Mouse (Mus musculus): ENCODE measurements around the gene Cdk5r2. TPM values are rescaled to one million over a fixed set of nuclear protein-coding genes. Genes with fewer than 3 reads are reported as not detected.
"Not testable (repeated sequence)": the region's sequence is repeated elsewhere in the genome, so short reads cannot be mapped to it uniquely, and the experiment has no call there.

Gene Cdk5r2
- polyA plus RNA-seq, 1 experiment from 2014 or later, result 9.0 TPM

DNA sequence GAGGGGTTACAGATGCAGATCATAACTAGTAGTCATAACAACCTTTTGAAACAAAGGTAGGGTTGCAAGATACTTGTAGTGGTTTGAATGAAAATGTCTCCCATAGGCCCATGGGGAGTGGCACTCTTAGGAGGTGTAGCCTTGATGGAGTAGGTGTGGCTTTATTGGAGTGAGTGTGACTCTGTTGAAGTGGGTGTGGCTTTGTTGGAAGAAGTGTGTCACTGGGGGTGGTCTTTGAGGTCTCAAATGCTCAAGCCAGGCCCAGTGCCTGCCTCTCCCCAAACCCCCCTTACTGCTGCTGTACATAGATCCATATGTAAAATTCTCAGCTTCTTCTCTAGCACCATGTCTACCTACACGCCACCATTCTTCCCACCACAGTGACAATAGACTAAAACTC is 36.2 kb upstream of the Cdk5r2 start:
- Histone ChIP-seq H3K9me3 (no peaks in the 10 kb centered on the region), H3K36me3 (no peaks in the 10 kb centered on the region), H3K4me3 (no peak overlapping the region), H3K27ac (replicated peaks) (no peak overlapping the region), H3K4me2 (no peak overlapping the region), H3K4me1 (replicated peaks) (peaks cover 18% of the 10 kb centered on the region), H3K27me3 (no peaks in the 10 kb centered on the region), H3K9ac (no peak overlapping the region)
- 94% methylated on average over 1 of the region's 1 CpGs for WGBS
- ATAC-seq (ENCODE audit: low read depth), result no peak

DNA sequence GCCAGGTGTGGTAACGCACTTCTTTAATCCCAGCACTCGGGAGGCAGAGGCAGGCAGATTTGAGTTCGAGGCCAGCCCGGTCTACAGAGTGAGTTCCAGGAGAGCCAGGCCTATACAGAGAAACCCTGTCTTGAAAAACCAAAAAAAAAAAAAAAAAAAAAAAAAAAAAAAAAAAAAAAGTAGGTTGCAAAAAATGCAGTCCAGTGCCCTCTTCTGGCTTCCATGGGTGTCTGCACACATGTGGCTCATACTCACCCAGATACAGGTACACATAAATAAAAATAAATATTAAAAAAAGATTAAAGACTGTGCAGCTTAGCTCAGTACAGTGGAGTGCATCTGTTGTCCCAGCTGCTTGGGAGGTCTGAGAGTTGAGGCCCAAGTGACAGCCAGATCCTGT is 31.1 kb upstream of the Cdk5r2 start:
- H3K27me3 ChIP-seq; H3K9me3 ChIP-seq; H3K4me3 ChIP-seq; H3K4me1 ChIP-seq (replicated peaks); H3K4me2 ChIP-seq; H3K36me3 ChIP-seq; ATAC-seq (ENCODE audit: low read depth); H3K9ac ChIP-seq; H3K27ac ChIP-seq (replicated peaks): not testable (repeated sequence)
- WGBS, result 96% methylated on average over 4 of the region's 4 CpGs

DNA sequence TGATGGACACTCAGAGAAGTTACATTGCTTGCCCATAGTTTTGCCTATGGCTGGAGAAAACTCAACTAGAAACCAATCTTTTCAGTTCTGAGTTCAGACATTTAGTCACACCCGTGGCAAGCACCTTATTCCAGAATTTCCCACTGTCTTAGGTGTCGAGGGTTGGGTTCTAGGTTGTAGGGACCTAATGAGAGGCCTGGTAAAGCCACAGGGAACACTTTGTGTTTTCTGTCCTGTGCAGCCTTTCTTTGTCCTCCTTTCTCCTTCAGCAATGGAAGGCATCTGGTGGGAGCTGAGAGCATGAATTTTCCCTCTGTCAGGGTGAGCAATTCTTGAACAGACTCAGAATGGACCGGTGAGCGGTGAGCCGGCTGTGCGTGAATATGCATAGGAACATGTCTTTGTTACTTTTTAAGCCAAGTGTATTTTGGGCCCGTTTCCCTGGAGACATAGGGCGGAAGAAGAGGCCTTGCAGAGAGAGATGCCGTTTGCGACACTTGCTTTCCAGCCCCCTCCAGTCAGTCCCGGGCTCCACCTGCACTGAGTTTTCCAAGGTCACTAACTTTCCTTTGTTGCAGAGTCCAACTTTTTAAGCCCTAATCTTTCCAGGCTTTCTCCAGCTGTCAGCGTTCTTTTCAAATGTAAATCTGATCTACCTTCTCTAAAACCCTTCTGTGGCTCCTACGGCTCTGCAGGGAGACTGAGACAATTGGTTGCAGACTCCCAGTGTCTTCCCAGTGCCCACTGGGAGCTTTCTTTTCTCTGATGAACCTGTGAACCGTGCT is 30.0 kb upstream of the Cdk5r2 start:
- Histone ChIP-seq H3K9ac (no peak overlapping the region), H3K27me3 (no peaks in the 10 kb centered on the region), H3K36me3 (no peaks in the 10 kb centered on the region), H3K4me1 (replicated peaks) (0 out of 2 replicates have a peak, but pooled peaks cover 7% of the 10 kb centered on the region), H3K4me3 (no peak overlapping the region), H3K9me3 (no peaks in the 10 kb centered on the region), H3K4me2 (no peak overlapping the region), H3K27ac (replicated peaks) (peak overlapping the region; percentile 34)
- ATAC-seq (ENCODE audit: low read depth), result peak; percentile 43; the same call in 1 of the 2 replicates
- WGBS, result 9% methylated on average over 14 of the region's 14 CpGs

DNA sequence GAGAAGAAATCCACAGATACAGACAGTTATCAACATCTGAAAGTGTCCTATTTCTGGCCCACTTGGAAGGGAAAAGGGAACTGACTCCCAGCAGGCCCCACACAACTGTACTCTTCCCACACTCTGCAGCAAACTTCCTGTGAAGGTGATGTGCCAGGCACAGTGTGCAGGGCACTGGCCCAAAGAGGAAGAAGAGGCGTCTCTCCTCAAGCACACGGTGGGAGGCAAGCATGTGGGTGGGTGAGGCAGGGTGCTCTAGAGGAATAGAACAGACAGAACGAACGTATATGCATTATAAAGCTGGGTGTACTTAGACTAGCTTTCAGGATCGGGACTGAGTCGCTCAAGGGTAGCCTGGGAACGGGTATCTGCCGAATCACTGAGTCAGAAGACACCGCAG is 24.7 kb upstream of the Cdk5r2 start:
- Histone ChIP-seq H3K36me3 (no peaks in the 10 kb centered on the region), H3K9me3 (no peaks in the 10 kb centered on the region), H3K4me2 (no peak overlapping the region), H3K27ac (replicated peaks) (no peak overlapping the region), H3K9ac (no peak overlapping the region), H3K27me3 (no peaks in the 10 kb centered on the region), H3K4me1 (replicated peaks) (0 out of 2 replicates have a peak, but pooled peaks cover 4% of the 10 kb centered on the region), H3K4me3 (no peak overlapping the region)
- no peak for ATAC-seq (ENCODE audit: low read depth)
- whole genome bisulfite sequencing, result 83% methylated on average over 9 of the region's 9 CpGs

DNA sequence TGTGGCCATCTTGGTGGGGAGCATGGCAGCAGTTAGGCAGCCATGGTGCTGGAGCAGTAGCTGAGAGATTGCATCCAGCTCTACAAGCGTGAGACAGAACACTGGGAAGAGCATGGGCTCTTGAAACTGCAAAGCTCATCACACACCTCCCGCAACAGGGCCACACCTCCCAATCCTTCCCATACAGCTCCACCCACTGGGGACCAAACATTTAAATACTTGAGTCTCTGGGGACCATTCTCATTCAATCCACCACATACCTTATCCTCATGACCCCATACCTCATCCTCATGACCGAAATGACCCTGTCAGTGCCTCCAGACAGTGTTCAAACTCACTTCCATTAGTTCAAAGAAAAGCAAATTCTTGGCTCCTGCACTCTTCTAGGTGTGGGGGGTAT is 21.5 kb upstream of the Cdk5r2 start:
- Histone ChIP-seq H3K9me3 (no peaks in the 10 kb centered on the region), H3K27me3 (no peaks in the 10 kb centered on the region), H3K4me1 (replicated peaks) (no peaks in the 10 kb centered on the region), H3K27ac (replicated peaks) (no peak overlapping the region), H3K4me2 (no peak overlapping the region), H3K9ac (no peak overlapping the region), H3K4me3 (no peak overlapping the region), H3K36me3 (no peaks in the 10 kb centered on the region)
- 83% methylated on average over 3 of the region's 3 CpGs for WGBS
- ATAC-seq (ENCODE audit: low read depth), result no peak

DNA sequence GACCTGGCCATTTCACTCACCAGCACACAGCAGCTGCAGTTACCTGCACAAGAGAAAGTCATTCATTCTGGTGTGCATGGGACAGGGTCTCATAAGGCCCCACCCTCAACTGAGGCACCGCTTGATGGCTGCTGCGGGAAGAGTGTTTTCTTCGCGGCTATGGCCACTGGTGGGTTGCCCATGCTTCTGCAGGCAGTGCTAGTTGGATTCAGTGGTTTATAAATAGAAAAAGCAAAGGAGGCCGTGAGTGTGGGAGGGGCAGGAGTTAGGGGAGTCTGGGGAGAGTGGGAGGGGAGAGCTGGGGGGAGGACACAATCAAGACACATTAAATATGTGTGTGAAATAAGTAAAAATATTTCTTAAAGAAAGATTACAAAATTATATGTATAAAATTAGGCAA is 11.6 kb upstream of the Cdk5r2 start:
- H3K4me1 ChIP-seq (replicated peaks), result no peaks in the 10 kb centered on the region
- no peak overlapping the region for H3K9ac ChIP-seq
- WGBS, result 83% methylated on average over 5 of the region's 5 CpGs
- ATAC-seq (ENCODE audit: low read depth), result no peak
- no peaks in the 10 kb centered on the region for H3K36me3 ChIP-seq
- no peak overlapping the region for H3K4me3 ChIP-seq
- H3K9me3 ChIP-seq, result no peaks in the 10 kb centered on the region
- H3K27me3 ChIP-seq, result no peaks in the 10 kb centered on the region
- H3K27ac ChIP-seq (replicated peaks), result no peak overlapping the region
- no peak overlapping the region for H3K4me2 ChIP-seq

DNA sequence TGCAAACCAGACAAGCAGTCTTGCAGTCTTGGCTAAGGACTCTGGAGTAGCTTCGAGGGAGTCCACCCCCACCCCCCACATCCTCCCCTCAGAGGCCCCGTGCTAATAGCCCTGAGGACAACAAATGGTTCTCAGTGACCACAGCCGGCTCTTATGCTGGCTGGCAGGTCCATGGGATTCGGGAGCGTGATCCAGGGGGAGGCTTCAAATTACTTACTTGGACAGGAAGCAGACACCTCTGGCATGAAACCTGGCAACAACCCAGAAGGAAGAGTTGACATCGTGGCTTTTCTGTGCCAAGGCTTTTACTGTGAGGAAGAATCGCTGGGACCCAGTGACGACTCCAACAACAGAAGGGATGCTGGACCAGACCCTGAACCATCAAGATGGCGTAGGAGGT is 8.4 kb upstream of the Cdk5r2 start:
- peaks cover 10% of the 10 kb centered on the region for H3K4me1 ChIP-seq (replicated peaks)
- no peaks in the 10 kb centered on the region for H3K9me3 ChIP-seq
- WGBS, result 44% methylated on average over 9 of the region's 9 CpGs
- H3K27me3 ChIP-seq, result peaks cover 11% of the 10 kb centered on the region; the same call in 1 of the 2 replicates
- H3K27ac ChIP-seq (replicated peaks), result no peak overlapping the region
- H3K4me3 ChIP-seq, result no peak overlapping the region
- H3K4me2 ChIP-seq, result no peak overlapping the region
- H3K9ac ChIP-seq, result no peak overlapping the region
- H3K36me3 ChIP-seq, result no peaks in the 10 kb centered on the region
- ATAC-seq (ENCODE audit: low read depth), result no peak

DNA sequence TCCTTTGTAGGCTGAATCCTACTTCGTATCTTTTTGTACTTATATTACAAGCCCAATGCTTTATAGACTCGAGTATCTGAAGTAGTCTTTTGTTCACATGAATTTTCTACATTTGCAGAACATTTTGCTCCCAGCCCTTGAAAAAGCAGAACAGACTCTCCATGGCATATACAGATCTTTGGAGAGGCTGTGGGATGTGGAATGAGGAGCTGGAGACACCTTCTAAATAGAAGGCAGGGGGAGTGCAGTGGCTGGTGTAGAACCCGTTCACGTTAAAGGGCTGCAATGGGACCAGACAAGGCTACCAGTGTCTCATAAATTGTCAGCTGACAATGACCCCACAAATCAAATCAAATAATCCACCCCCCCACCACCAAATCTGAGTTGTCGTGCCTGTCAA is 5.8 kb upstream of the Cdk5r2 start:
- Histone ChIP-seq H3K9me3 (no peaks in the 10 kb centered on the region), H3K4me3 (no peak overlapping the region), H3K9ac (no peak overlapping the region), H3K27ac (replicated peaks) (no peak overlapping the region), H3K4me1 (replicated peaks) (peaks cover 24% of the 10 kb centered on the region), H3K27me3 (peaks cover 21% of the 10 kb centered on the region), H3K36me3 (no peaks in the 10 kb centered on the region), H3K4me2 (no peak overlapping the region)
- 39% methylated on average over 5 of the region's 5 CpGs for WGBS
- ATAC-seq (ENCODE audit: low read depth), result no peak

DNA sequence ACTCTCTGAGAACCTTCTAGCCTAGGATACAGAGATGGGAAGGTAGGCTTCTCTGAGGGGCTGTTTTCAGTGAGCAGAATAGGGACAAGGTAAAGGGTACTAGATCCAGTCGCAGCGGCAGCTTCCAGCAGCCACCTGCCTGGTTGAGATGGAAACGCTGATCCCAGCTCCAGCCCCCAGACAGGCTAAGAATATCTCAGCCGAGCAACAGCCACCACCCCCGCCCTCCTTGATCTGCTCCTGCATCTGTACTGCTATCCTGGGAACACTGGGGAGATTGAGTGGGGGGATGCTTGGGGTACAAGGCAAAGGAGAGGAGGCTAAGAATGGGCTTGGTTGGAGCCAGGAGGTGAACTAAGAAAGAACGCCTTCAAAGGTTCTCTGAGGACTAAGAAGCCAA is 4.5 kb upstream of the Cdk5r2 start:
- Histone ChIP-seq H3K27me3 (peaks cover 21% of the 10 kb centered on the region), H3K4me3 (no peak overlapping the region), H3K4me1 (replicated peaks) (peaks cover 30% of the 10 kb centered on the region), H3K36me3 (no peaks in the 10 kb centered on the region), H3K27ac (replicated peaks) (no peak overlapping the region), H3K9ac (no peak overlapping the region), H3K9me3 (no peaks in the 10 kb centered on the region), H3K4me2 (no peak overlapping the region)
- 37% methylated on average over 6 of the region's 6 CpGs for WGBS
- no peak for ATAC-seq (ENCODE audit: low read depth)

DNA sequence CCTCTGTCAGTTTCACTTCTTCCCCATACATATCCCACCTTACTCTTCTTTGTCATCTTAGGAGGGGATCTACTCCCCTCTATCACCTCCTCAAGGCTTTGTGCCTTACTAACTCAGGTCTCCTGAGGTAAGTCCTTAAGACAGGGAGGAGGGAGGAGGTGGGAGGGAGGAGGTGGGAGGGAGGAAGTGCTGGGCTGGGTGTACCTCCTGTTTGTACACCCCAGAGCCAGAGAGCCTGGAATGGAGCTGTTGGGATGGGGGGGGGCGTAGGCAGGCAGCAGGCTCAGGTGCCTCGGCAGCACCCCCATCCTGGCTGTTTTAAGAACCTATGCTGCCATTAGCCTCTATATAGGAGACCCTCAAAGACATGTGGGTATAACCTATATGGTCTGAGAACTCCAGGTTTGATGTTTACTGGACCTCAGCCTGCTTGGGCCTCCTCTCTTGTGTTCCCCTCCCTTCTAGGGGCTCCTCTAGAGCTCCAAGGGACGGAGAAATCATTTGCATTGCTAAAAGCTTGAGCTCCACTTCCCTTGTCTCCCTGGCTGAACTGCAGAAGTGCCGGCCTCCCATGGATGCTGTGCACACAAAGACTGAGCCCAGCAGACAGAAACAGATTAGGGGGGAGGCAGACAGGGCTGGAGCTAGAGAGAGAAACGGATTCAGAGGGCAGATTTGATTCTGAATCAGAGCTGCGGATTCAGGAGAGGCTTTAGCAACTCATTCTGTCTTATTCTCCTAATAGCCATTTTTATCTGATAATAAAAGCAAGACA is 3.5 kb upstream of the Cdk5r2 start:
- 19% methylated on average over 6 of the region's 6 CpGs for WGBS
- ATAC-seq (ENCODE audit: low read depth), result no peak
- no peak overlapping the region for H3K4me3 ChIP-seq
- H3K9me3 ChIP-seq, result no peaks in the 10 kb centered on the region
- H3K36me3 ChIP-seq, result no peaks in the 10 kb centered on the region
- H3K9ac ChIP-seq, result peak overlapping the region; percentile 4; the same call in 1 of the 2 replicates
- no peak overlapping the region for H3K4me2 ChIP-seq
- H3K4me1 ChIP-seq (replicated peaks), result peaks cover 37% of the 10 kb centered on the region
- peaks cover 21% of the 10 kb centered on the region for H3K27me3 ChIP-seq
- H3K27ac ChIP-seq (replicated peaks), result no peak overlapping the region; the same call in 1 of the 2 replicates

DNA sequence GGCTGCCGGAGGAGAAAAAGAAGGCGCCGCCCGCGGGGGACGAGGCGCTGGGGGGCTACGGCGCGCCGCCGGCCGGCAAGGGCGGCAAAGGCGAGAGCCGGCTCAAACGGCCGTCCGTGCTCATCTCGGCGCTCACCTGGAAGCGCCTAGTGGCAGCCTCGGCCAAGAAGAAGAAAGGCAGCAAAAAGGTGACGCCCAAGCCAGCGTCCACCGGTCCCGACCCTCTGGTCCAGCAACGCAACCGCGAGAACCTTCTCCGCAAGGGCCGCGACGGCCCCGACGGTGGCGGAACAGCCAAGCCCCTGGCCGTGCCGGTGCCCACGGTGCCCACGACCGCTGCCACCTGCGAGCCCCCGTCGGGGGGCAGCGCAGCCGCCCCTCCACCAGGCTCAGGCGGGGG is 422 bp downstream of the Cdk5r2 start:
- Histone ChIP-seq H3K36me3 (no peaks in the 10 kb centered on the region), H3K9me3 (no peaks in the 10 kb centered on the region), H3K4me1 (replicated peaks) (peaks cover 75% of the 10 kb centered on the region), H3K9ac (peak overlapping the region; percentile 96), H3K27ac (replicated peaks) (peak overlapping the region; percentile 94), H3K4me3 (peak overlapping the region; percentile 91), H3K4me2 (peak overlapping the region; percentile 85), H3K27me3 (peaks cover 26% of the 10 kb centered on the region)
- WGBS, result under 1% methylated on average over 47 of the region's 48 CpGs
- peak; percentile 6 for ATAC-seq (ENCODE audit: low read depth)

DNA sequence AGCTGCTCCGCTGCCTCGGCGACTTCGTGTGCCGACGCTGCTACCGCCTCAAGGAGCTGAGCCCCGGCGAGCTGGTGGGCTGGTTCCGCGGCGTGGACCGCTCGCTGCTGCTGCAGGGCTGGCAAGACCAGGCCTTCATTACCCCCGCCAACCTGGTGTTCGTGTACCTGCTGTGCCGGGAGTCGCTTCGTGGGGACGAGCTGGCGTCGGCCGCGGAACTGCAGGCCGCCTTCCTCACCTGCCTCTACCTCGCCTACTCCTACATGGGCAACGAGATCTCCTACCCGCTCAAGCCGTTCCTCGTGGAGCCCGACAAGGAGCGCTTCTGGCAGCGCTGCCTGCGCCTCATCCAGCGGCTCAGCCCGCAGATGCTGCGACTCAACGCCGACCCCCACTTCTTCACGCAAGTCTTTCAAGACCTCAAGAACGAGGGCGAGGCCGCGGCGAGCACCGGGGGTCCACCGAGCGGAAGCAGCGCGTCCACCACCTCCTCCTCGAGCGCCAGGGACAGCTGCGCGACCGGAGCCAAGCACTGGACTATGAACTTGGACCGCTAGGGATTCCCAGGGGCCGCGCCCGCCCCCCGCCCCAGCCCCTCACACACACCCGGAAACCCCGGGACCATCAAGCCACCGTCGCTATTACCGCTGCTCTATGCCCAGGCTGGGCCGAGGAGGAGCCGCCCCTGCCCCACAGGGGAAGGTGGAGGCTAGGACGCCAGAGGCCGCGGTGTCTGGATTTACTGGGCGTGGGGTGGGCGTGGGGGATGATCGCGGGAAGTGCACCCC is 1.1 kb downstream of the Cdk5r2 start:
- H3K36me3 ChIP-seq, result no peaks in the 10 kb centered on the region
- no peak for ATAC-seq (ENCODE audit: low read depth)
- WGBS, result under 1% methylated on average over 72 of the region's 74 CpGs
- H3K4me1 ChIP-seq (replicated peaks), result peaks cover 72% of the 10 kb centered on the region
- H3K9me3 ChIP-seq, result no peaks in the 10 kb centered on the region
- peak overlapping the region; percentile 85 for H3K4me2 ChIP-seq
- H3K4me3 ChIP-seq, result peak overlapping the region; percentile 91
- peaks cover 21% of the 10 kb centered on the region for H3K27me3 ChIP-seq
- H3K9ac ChIP-seq, result peak overlapping the region; percentile 96
- H3K27ac ChIP-seq (replicated peaks), result peak overlapping the region; percentile 94

Data from neural tube, embryonic 13.5 days (tissue).